Mouse (Mus musculus): ENCODE results near the gene Shisa7. TPM values are rescaled to one million over a fixed set of nuclear protein-coding genes. Genes with fewer than 3 reads are reported as not detected.
"Not testable (repeated sequence)": the region's sequence is repeated elsewhere in the genome, so short reads cannot be mapped to it uniquely, and the experiment has no call there.

Shisa7 gene
- polyA plus RNA-seq, 1 experiment, result 1.2 TPM

DNA sequence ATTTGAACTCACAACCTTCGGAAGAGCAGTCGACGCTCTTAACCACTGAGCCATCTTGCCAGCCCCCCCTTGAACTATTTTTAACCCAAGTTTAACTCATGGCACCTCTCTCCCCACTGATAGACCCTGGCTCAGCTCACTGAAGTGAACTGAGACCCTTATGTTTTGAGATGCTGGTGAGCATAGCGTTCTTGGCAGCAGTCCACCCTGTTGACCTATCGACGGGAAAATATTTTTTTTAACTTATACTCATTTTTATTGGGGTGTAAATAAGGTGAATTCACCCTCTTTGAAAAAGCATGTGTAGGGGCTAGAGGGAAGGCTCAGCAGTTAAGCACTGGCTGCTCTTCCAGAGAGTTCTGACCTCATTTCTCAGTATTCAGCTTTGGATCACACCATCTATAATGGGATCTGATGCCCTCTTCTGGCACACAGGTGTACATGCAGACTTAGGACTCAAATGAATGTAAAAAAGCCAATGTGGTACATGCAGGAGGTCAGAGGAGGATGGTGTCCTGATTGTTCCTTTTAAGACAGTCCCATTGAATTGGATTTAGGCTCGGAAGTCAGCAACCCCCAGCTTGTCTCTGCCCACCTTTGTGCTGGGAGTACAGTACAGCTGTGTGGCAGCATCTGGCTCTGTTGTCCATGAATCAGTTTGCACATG, 48.6 kb downstream of the Shisa7 start:
- no peak for DNase-seq (ENCODE audit: low read depth)

DNA sequence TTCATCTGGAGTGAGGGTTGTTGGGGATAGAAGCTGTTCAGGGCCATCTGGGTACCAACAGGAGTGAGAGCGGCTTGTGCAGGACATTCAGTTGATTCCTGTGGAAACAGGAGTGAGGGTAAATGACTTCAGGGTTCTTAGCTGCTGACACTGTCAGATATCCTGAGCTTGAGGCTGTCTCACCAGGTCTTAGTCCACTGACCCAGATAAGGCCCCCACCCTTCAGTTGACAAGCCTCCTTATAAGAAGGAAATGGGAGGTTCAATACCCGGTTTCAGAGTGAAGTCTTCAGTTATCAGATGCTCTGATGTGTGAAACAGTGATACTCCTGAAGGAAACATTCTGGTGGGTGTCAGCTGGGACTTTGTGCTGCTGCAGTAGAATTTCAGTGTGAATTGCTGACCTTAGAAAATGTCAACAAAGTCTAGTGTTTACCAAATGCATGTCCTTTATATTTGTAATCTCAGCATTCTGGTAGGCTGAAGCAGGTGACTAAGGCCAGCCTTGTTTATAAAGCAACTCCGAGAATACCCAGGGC, 49.8 kb downstream of the Shisa7 start:
- DNase-seq (ENCODE audit: low read depth), result no peak

DNA sequence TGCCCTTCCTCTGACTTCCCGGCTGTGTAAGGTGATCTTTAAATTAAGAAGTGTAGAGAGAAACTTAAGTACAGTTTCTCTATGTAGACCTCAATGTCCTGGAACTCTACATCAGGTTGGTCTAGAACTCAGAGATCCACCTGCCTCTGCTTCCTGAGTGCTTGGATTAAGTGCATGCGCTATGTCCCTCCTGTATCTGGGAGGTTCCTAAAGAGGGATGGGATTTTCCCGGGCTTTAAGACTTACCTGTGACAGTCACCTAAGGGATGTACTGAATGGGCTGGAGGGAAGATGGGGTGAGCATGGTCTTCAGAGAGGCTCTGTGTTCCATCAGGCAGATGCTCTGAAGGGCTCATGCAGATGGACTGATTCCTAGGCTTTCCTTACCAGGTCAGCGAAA, 50.8 kb downstream of the Shisa7 start:
- no peak for DNase-seq (ENCODE audit: low read depth)

DNA sequence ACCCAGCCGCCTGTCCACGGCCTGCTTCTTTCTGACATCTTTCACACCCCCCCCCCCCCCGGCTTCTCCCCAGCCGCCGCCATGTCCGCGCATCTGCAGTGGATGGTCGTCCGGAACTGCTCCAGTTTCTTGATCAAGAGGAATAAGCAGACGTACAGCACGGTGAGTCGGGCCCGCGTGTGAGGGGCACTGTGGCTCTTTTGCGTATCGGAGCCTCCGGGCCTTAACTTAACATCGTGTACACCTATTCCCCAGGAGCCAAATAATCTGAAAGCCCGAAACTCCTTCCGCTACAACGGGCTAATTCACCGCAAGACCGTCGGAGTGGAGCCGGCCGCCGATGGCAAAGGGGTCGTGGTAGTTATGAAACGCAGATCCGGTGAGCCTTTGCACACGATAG, 51.2 kb downstream of the Shisa7 start:
- not testable (repeated sequence) for DNase-seq (ENCODE audit: low read depth)

DNA sequence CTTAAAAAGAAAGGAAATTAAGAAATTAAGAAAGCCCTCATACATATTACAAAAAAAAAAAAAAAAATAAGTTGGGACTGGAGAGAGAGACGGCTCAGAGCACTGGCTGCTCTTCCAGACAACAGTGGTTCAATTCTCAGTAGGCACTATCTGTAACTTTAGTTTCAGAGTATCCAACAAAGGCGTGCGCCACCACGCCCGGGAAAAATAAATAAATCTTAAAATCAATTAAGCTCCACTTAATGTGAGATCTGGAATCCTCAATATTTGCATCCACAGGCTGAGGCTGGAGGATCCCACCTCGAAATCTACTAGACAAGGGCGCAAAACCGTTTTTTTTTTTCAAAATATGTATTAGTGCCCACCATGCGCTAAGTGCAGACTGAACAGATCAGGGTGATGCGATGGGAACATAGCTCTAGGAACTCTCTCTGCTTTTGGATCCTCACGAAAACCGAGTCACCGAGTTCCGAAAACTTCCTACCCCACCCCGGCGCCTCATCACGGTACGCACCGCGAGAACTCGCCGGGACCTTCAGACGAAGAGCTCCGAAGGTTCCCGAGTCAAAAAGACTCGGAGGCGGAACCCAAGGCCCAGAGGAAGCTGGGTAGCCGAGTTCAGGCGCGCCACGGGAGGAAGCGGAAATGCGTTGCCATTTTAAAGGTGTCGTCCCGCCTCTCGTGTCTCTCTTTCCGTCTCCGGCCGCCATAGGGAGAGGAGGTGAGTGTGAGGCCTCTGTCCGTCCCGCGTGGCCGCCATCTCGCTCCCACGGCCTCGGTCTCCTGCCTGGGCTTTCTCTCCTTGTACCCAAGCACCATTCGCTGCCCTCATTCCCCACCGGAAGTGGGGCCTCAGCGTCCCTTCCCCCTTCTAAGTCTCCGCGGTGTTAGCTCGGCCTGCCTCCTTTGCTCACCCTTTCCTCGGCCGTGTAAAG, 52.0 kb downstream of the Shisa7 start, which contains the start of gene Rpl28:
TSS of gene Rpl28 (plus strand) at position 597 of the 935 bp plus-strand sequence.
- DNase-seq (ENCODE audit: low read depth), result peak; percentile 75

DNA sequence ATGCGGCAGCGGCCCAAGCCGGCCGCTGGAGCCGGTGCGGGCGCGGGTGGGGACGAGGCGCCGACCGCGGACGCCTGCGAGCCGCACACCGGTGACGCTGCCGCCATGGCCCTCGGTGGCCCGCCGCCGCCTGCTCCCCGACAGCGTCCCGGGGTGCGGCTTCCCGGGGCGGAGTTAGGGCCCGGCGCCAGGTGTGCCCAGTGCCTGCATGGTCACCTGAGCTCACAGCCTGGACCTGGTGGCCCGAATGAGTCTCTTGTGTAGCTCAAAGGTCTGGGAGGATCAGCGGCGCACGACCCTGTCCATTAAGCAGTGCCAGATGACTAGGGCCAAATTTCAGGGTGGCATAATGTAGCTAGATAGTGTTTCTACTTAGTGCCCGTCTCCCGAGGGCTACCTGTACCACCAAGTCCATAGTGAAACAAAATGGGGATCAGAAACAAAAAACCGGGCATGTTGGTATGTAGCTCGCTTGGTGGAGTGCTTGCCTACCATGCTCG, 55.0 kb downstream of the Shisa7 start, which contains the start of gene Tmem238:
TSS of gene Tmem238 (minus strand) at position 221 of the 500 bp plus-strand sequence.
- no peak for DNase-seq (ENCODE audit: low read depth)

DNA sequence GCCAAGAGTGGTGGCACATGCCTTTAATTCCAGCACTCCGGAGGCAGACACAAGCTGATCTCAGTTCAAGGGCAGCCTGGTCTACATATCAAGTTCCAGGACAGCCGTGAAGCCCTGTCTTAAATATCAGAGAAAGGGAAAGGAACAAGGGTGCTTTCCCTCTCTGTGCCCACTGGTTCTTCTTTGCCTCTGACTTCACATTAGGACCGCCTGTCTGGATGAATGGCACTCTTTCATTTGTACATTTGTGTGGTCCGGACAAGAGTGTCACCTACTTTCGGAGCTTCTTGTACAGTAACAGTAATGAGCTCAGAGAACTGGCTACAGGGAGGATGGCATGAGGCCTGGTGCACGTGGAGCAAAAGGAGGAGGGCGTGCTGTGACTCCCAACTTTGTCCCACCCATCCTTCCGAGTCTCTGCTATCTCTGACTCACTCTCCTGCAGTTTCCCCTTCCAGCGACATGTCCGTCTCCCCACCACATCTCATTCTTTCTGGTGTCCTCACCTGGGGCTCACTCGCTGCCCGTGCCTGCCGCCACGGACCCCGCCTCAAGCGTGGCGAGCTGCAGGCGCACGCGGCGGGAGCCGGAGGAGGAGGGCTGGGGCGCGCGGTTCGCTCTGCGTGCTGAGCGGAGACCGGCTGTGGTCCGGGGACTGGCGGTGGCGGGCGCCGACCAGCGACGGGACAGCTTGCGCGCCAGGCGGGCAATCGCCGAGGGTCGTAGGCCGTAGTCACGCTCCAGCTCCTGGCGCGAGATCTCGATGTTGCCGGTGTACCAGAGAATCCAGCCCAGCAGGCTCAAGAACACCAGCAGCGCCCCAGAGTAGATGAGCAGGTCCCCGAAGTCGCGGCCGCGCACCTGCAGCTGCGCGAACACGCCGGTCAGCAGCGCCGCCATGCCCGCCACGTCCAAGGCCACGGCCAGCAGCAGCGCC, 55.7 kb downstream of the Shisa7 start:
- DNase-seq (ENCODE audit: low read depth), result no peak

DNA sequence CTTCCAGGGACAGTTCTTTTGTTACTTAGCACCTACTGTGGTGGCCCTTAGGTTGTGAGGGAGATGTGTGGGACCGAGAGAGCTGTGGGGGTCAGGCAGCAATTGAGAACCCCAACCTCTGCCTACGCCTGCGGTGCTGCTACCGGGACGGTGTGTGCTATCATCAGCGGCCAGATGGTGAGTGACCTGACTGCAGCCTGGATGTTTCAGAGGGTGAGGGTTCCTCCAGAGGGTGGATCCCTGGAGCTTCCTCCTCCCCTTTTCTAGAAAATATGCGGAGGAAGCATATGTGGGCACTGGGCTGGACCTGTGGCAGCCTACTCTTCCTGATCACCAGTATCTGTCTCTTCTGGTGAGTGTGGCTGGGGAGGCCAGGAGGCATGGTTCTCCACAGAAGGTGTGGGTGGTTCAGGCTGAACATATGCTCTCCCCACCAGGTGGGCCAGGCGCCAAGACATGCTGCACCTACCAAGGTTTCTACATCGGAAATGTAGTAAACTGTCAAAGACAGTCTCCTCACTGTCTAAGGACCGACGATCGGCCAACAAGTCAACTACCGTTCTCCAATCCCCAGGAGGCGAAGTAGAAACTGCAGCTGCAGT, 60.7 kb downstream of the Shisa7 start:
- DNase-seq (ENCODE audit: low read depth), result no peak

DNA sequence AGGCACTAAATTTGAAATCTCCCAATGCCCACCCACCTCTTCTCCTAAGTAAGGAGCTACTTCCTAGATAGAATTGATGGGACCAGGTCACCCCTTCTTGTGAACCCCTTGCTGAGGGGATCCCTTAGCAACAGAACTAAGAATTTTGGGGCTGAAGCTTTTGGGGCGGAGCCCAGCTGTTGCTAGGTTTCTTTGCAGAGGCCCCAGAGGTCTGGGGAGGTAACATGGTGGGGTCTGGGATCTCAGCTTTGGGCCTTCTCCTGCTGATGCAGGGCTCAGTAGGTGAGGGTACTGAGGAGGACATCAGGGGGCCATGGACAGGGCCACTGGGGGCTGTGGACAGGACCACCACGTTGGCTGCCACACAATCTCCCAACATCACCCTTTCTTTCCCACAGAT, 61.7 kb downstream of the Shisa7 start, which contains the start of the genes Il11 and Tmem190:
TSS of gene Il11 (minus strand) at position 101 of the 400 bp plus-strand sequence.
TSS of gene Tmem190 (plus strand) at position 179 of the 400 bp plus-strand sequence.
- DNase-seq (ENCODE audit: low read depth), result no peak

DNA sequence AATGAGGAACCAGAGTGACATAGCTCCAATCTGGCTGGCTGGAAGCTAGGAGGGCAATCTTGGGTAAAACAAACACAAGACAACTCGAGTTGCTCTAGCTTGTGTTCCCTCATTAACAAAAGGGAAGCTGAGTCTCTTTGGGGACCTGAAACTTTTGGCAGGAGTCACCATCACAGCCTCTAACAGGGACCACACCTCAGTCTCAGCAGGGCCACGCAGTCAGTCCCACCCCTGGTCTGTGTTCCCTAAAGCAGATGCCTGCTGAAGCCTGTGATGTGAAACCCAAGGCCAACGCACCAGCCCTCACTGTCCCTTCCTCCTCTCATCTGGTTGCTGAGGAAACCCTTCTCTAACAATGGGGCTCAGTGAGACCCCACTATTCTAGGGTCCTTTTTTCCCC, 62.4 kb downstream of the Shisa7 start:
- no peak for DNase-seq (ENCODE audit: low read depth)

DNA sequence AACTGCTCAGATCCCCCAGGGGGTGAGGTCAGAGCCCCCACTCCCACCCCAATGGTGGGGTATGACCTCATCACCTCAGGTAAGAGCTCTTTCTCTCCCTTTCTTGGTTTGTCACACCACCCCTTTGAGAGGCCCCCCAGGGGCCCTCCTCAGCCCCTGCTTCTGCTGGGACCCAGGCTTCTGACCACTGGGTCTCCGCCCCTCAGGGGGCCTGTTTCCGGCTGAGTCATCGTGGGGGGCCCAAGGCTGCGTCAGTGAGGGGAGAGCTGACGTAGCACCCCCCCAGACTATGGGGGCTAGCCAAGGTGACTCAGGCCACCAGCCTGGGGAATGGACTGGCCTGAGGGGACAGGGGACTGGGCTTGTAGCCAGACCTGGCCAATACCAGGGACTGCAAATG, 64.6 kb downstream of the Shisa7 start:
- no peak for DNase-seq (ENCODE audit: low read depth)

DNA sequence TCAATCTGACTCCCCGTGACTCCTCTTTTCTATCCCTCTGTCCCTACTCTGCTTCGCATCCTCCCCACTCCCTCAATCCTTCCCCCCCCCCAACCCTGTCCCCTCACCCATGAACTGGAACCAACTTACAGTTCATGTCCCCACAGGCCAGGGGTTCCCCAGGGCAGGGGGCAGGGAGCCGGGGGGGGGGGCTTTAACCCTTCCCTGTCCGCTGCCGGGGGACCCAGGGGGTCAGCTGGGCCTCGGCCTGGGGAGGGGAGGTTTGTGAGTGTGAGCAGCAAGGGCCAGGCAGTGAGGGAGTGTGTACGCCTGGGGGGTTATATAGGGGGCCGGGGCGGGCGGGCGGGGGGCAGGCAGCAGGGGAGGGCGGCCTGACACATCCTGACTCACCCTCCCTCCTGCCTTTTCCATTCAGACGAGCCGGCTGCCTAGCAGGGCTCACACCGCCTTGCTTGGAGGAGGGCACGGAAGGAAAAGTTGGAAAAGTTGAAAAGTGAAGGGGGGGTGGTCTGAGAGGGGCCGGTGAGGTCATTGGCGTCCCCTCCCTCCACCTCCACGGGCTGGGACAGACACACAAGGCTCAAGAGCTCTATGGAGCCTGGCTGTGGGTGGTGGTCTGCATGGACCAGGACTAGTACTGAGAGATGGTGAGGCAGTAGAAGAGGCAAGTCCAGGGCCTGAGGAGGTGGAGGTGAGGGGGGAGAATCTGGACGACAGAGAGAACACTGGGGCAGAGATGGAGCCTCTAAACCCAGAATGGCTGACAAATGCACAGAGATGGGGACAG, 66.5 kb downstream of the Shisa7 start:
- DNase-seq (ENCODE audit: low read depth), result no peak

DNA sequence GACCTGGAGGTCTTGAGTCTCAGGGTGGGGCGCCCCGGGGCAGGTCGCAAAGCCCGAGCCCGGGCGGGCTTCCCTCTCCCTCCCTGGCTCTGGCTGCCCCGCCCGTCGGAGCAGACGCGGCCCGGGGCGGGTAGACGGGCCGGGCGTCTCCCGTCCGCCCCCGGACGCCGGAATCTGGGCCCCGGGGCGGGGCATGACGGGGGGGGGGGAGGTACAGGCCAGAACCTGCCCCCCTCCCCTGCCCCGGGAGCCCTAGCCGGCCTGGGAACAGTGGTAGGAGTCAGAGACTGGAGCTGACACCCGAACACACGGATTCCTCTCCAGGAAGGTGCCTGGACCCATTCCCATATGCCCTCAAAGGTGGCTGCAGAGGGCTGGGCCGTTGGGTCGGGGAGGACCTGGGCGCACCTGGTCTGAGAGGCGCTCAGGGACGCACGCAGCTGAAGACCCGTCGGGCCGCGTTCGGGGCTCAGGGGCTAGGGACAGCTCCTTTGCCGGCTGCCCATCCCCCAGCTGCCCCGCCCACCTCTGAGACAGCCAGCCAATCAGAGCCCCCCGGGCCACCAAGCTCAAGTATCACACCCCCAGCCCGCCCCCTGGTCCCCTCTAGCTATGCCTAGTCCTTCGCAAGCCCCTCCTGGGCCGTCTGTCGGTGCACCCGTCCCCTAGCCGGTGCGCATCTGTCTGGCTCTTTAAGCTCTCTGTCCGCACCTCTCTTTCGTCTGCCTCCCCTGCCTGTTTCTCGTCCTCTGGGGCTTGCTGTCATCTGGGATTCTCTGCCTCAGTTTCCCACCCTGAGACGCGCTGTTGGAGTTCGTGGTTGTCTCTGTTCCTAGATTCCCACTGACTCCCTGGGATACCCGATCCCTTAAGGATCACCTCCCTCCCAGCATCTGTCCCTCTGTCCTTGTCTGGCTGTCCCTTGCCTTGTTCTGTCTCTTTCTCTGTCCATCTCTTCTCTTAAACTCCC, 67.3 kb downstream of the Shisa7 start:
- DNase-seq (ENCODE audit: low read depth), result no peak

DNA sequence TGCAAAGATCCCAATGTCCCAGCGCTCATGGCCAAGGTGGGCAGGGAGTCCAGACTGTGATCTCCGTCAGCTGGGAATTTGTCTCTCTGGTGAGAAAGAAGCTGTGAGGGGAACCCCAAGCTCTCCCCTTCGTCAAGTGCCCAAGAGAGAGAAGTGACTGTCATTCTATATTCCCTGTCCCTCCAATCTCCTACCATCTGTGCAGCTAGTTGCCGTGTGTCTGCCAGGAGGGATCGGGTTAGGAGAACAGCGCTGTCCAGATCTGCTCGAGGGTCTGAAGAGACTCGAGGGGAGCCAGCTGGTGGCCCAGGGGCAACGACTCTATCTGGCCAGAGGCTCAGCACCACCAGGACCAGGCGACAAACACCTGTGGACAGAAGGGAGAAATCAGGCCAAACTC, 68.4 kb downstream of the Shisa7 start:
- DNase-seq (ENCODE audit: low read depth), result no peak

Data from gonadal fat pad, adult 2 months (tissue).